Mouse (Mus musculus): ENCODE results near the gene Smpdl3a. TPM values are rescaled to one million over a fixed set of nuclear protein-coding genes. Genes with fewer than 3 reads are reported as not detected.

Smpdl3a gene
- total RNA-seq (2023) = 100 to 1,000 TPM; 152 to 183 TPM

GRCm38 (mm10) chr10:57794018-57794417 is at the start of gene Smpdl3a:
Gene Smpdl3a, plus strand, starts transcription at chr10:57794335.

DNA sequence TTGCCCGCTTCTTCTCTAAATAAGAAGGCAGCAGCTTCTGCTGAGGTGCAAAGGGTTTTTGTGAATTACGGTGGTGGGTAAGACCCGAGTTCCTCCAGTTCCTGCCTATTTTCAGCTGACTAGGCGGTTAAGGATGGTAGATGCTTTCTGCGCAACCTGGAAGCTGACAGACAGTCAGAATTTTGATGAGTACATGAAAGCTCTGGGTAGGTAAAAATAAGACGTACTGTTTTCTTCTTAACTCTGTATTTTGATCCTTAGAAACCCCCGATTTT is 9.3 kb upstream of the Smpdl3a start, which contains the start of gene Fabp7:
Fabp7 (plus strand) TSS at position 6 of the 275 bp plus-strand sequence.

Other genes starting within 250 kb of the Smpdl3a start
- gene Pkib, start 162.4 kb upstream of the Smpdl3a start, total RNA-seq (2023) = 1 to 10 TPM; 5.4 to 8.6 TPM
- not detected for gene Fabp7, start 9.5 kb upstream of the Smpdl3a start, total RNA-seq (2023)

Data from neutrophil, adult 83 days (primary cell).